Mouse (Mus musculus) urinary bladder, postnatal 10 days (tissue): ENCODE data around the gene Gns.
"Not testable (repeated sequence)": the region's sequence is repeated elsewhere in the genome, so short reads cannot be mapped to it uniquely, and the experiment has no call there.

Source experiments
- DNase-seq: peaks from one replicate; pipeline ENCODE4 v3.0.0; 2022; ENCODE audit warnings: low spot score

Gene Gns

DNA sequence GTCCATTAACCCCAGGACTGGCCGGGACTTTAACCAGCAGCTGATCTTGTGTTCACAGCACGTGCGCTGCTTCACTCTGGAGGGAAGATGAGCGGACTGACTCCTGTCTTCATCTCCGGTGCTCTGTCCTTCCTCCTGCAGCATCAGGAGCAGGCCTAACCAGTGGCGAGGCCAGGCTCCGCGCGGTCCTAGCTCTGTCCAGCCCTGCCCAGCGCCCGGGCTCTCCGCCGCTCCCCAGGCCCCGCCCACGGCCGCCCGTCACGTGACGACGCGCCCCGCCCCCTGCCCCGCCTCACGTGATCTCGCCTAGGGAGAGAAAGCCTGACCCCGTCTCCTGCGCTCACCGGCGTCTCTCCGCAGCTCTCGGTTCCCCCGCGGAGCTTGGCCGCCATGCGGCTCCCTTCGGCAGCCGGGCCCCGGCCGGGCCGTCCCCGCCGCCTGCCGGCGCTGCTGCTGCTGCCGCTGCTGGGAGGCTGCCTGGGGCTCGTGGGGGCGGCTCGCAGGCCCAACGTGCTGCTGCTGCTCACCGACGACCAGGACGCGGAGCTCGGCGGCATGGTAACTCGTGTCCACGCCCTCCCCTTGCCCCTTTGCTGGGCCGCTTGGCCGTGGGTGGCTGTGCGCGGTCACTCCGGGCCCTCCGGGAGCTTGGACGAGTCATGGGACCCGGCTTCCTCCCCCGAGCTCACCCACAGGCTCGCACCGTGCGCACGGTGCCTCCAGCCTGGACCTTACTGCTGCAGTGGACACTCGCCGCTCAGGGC, at the start of gene Gns:
Gene Gns, plus strand, starts transcription at position 290 of the 764 bp plus-strand sequence.
- peak; percentile 72 for DNase-seq

DNA sequence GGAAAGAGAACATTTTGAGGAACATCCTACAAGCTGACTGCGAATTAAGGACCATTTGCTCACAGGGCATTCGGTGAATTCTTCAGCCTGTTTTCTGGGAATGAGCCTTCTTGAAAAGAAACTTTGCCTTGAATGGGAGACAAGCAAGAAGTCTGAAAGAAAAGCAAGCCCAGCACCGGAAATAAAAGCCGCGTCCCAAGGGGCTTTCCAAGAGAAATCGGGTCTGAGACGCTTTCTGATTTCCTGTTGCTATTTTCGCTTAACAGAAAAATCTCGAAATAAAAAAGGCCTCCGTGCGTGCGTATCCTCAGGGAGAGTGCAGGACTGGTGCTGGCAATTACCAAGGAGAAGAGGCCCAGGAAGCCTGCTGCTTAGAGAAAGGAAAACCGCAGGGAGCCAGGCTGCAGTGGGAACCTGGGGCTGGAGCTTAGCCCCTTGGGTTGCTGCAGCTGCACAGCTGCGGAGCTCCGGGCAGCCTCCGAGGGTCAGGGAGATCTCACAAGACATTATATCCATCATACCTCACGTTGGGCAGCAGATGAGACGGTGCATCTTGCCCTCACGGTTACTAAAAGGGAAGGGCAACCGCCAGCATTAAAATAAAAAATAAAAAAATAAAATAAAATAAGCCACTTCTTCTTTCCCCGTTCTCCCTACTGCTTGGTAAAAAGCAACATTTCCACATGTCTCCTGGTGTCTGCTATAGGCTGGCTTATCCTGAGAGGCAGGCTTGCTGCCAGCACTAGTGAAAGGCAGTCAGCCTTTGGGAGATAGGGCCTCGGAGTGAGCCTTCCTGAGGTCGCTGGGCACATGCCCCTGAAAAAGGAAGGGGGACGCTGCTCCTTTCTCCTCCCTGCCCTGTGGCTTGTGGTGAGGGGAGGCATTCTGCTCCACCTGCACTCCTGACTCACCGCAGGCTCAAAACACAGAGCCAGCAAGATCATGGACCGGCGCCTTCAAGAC, 49.3 kb upstream of the Gns start:
- DNase-seq: no peak

GRCm38 (mm10) chr10:121316361-121316760, 48.5 kb upstream of the Gns start:
- no peak for DNase-seq

GRCm38 (mm10) chr10:121318397-121318950, 46.4 kb upstream of the Gns start:
- DNase-seq: no peak

DNA sequence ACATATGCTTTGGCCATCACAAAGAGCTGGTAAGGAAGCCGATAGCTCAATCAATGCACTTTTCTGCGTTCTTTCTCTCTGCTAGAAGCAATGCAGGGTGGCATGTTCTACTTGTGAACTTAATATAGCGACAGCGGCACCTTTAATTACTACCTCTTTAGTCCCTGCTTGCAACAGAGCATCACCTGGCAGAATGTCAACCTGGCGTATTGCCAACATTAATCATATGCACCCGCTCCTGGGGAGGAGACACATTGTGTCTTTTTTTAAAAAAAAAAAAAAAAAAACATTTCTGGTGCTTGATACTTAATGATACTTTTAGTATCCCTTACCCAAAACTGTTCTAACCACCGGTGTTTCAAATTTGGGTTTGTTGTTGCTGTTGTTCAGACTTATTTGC, 41.4 kb upstream of the Gns start:
- no peak for DNase-seq

- DNase-seq: no peak
Measured at GRCm38 (mm10) chr10:121326167-121326566, 38.7 kb upstream of the Gns start.

DNA sequence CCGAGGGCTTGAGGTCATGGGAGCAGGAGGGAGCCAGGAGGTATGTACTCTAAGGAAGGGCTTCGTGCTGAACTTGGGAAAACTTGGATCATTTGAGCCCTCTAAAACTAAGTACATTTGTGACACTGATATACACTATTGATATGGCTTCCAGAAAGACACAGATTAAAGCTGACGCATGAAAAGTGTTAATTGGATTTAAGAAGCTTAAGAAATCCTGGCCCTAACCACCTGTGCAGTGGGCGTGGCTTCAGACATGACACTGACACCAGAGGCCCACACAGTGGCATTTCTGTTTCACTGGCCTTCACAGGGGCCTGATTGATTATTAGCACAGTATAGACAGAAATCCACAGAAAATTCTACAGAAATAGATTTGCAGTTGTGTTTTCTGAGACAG, 35.3 kb upstream of the Gns start:
- no peak for DNase-seq

GRCm38 (mm10) chr10:121330940-121331339, 34.0 kb upstream of the Gns start:
- no peak for DNase-seq

- no peak for DNase-seq
Measured at GRCm38 (mm10) chr10:121334576-121334975, 30.3 kb upstream of the Gns start.

DNA sequence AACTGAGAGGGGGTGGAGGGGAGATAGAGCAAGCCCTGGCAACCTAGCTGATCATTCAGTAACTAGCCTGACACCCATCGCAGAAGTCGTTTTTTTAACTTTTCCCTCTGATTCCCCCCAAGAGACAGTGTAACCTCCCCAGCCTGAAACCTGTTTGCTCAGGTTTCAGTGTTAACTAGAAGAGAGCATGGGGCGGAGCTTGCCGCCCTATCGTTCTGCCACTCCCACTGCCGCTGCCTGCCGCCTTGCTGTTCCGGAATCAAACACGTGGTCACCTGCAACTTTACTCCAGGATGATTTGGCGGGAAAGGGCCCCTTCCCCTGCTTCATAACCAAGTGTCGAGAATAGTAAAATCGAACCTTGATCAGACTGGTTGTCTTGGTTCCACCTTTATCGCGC, 28.4 kb upstream of the Gns start:
- DNase-seq: not testable (repeated sequence)

DNA sequence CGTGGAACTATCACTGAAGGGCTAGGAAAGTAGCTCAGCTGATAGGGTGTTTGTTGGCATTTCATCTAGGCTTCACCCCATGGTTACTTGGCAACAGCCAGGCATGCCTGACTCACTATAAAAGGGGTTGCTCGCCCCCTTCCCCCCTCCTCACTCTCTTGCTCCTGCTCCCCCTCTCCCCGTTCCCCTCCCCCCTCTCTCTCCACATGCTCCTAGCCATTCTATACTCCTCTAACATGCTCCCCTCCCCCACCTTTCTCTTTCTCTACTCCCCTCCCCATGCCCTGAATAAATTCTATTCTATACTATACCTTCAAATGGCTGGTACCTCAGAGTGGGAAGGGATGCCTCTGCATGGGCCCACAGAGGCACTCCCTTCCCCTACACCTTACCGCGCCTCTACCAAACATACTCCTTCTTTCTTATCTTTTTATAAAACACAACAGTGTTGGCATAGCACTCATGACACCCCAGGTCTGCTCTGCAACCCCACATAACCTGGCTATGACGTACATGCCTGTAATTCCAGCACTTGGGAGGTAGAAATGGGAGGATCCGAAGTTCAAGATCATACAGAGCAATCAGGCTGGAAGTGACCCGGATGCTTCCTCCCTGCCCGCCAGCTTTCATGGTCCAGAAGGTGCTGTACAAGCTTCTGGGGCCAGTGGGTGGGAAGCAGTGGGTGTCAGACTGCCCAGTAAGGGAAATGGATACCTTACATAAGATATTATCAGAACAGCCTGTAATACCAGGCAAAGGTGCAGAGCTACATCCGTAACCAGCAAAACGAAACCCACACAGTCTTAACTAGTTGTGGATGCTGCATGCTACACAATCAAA, 23.9 kb upstream of the Gns start:
- DNase-seq: no peak

GRCm38 (mm10) chr10:121342260-121342659, 22.6 kb upstream of the Gns start:
- no peak for DNase-seq

DNA sequence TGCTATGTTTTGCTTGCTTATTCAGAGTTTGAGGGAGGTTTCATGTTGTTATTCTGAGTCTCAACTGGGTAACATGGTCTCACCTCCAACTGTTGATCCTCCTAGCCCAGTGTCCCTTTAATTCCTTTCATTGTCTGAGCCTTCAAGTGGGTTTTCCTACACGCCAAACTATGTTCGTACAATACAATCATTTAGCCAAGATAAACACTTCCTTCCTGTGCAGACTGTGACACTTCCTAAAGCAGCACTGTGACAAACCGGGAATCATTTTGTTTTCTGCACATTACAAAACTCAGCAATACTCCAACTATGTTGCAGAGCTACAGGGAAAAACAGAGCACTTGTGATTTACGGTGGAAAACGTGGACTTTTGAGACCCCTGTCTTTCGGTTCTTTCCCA, 21.0 kb upstream of the Gns start:
- DNase-seq: no peak

DNA sequence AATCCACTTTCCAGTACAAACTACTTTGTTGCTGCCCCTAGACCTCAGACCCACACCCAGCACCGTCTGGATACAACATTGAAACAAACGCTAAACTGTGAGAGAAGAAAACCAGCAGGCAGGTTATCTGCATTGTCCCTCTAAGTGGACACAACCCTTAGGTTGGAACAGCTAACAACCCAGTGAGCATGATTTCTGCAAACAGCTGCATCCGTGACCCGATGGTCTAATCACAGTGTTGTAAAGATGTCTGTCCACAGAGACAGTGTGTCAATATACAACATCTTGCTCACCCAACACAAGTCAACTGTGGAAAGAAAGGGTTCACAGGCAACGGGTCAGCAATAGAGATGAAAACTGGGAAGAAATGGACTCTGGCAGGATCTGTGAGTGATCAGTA, 15.6 kb upstream of the Gns start:
- no peak for DNase-seq

DNA sequence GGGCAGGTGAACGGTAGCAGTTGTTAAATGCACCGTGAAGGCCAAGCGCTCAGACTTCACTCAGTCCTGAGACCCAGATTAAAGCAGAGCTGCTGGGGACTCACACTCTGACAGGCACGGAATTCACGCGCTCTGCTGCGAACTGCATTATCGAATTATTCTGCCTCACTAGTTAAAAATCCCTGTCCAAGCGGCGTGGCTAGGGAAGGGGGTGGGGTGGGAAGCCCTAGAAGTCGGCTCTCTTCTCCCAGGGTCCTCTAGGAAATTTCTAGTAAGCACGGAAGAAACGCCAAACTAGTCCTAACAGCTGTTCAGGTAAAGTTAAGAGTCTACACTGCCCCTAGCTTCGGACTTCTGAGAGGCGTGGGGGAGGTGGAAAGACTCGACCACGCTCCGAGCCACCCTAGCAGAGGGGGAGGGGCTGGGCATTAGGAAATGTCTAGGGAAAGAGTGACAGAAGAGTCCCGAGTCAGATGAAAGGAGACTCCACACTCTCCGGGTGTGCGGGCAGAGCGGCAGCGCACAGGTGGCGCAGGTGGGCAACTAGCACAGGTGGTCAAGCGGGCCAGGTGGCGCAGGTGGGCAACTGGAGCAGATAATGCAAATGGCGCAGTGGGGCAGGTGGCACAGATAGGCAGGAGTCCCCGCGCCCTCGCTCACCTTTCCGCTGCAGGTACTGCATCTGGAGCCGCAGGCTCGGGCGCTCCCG, 14.4 kb upstream of the Gns start:
- no peak for DNase-seq

DNA sequence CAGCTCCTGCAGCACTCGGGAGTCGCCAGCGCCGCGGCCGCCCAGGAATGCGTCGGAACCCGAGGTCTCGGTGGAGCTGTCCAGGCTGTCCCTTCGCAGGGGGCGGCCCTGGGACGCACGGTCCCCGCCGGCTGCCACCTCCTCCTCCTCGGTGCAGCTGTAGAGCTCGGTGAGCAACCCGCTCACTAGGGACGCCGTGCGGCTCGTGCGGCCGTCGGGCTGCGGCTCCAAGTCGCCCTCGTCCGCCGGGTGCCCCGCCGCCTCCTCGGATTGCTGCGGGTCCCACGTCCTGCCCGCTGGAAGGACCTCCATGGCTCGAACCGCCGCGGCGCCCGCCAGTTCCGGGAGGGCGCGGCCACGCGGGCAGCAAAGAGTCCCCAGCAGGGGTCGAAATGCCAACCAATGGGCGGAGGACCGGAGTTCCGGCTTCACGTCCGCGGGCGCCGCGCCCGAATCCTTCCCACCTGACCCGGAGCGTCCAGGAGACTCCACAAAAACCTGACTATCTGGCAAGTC, 13.8 kb upstream of the Gns start, which contains the start of gene Tbc1d30:
Gene Tbc1d30, minus strand, starts transcription at position 213 of the 516 bp plus-strand sequence.
- no peak for DNase-seq

- no peak for DNase-seq
Measured at GRCm38 (mm10) chr10:121351692-121352290, 13.1 kb upstream of the Gns start.

- no peak for DNase-seq
Measured at GRCm38 (mm10) chr10:121360358-121360757, 4.5 kb upstream of the Gns start.

DNA sequence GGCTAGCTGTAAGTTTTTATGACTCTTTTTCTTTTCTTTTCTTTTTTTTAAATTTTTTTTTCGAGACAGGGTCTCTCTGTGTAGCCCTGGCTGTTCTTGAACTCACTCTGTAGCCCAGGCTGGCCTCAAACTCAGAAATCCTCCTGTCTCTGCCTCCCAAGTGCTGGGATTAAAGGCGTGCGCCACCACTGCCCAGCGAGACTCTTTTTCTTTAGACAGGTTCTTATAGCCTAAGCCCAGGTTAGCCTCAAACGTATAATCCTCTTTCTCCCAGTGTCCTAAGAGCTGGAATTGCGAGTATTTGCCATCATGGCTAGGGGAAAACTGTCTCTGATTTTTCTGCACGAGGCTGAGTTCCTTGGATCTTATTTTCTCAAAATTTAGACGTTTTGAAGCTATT, 1.7 kb upstream of the Gns start:
- DNase-seq: no peak

- no peak for DNase-seq
Measured at GRCm38 (mm10) chr10:121364306-121364705, 584 bp upstream of the Gns start.
